Mouse (Mus musculus) MEL (cell line): ENCODE results near the gene Coq10b. TPM values are rescaled to one million over a fixed set of nuclear protein-coding genes. Genes with fewer than 3 reads are reported as not detected.

ENCODE experiments used
- DNase-seq: peaks from one replicate; pipeline ENCODE4 v3.0.0; 2011; ENCODE audit warnings: low read depth, low spot score
- H3K27ac ChIP-seq: 2 replicates; pipeline ENCODE4 v1.5.1; 2012; ENCODE audit warnings: low read depth, mild to moderate bottlenecking, control low read depth, low read length, moderate library complexity; ENCODE audit not compliant: control insufficient read depth
- H3K27me3 ChIP-seq, 2 experiments: fragments of 150-350 bp in 1 of 2; sonication (generic) in 1 of 2; 2 replicates each; pipeline ENCODE4 v1.6.1; 2012; ENCODE audit warnings: low read length in 2 of 2, mild to moderate bottlenecking in 2 of 2, improper control_type of control experiment in 1 of 2, moderate library complexity in 1 of 2; ENCODE audit not compliant: insufficient read depth in 2 of 2, control insufficient read depth in 1 of 2
- H3K36me3 ChIP-seq, 2 experiments: 2 replicates each; pipeline ENCODE4 v1.6.1; 2012 to 2014; ENCODE audit warnings: low read length in 2 of 2, improper control_type of control experiment in 1 of 2, inconsistent platforms in 1 of 2, mild to moderate bottlenecking in 1 of 2; ENCODE audit not compliant: insufficient read depth in 2 of 2, control insufficient read depth in 1 of 2
- H3K4me1 ChIP-seq, 2 experiments: fragments of 150-350 bp in 1 of 2; sonication (generic) in 1 of 2; 2 replicates each; pipeline ENCODE4 v1.6.1; 2012; ENCODE audit warnings: low read length in 2 of 2, improper control_type of control experiment in 1 of 2, mild to moderate bottlenecking in 1 of 2; ENCODE audit not compliant: insufficient read depth in 2 of 2, control insufficient read depth in 1 of 2
- H3K4me3 ChIP-seq, 2 experiments: fragments of 150-350 bp in 1 of 2; sonication (generic) in 1 of 2; 2 replicates each; pipeline ENCODE4 v1.5.1; 2012; ENCODE audit warnings: low read depth in 2 of 2, low read length in 2 of 2, mild to moderate bottlenecking in 2 of 2, moderate library complexity in 2 of 2, control low read depth in 1 of 2, improper control_type of control experiment in 1 of 2; ENCODE audit not compliant: control insufficient read depth in 1 of 2, insufficient read depth in 1 of 2
- H3K79me2 ChIP-seq: 2 replicates; pipeline ENCODE4 v1.6.1; 2012; ENCODE audit warnings: mild to moderate bottlenecking, low read length, moderate library complexity; ENCODE audit not compliant: control insufficient read depth, poor library complexity, insufficient read depth
- H3K9ac ChIP-seq: 2 replicates; pipeline ENCODE4 v1.6.1; 2012; ENCODE audit warnings: low read depth, mild to moderate bottlenecking, control low read depth, low read length, moderate library complexity; ENCODE audit not compliant: control insufficient read depth, poor library complexity, severe bottlenecking
- H3K9me3 ChIP-seq: fragments of 150-350 bp; sonication (generic); replicated peaks from 2 replicates; pipeline ENCODE4 v1.6.1; 2012; ENCODE audit warnings: mild to moderate bottlenecking, low read length, improper control_type of control experiment, moderate library complexity; ENCODE audit not compliant: insufficient read depth
- BHLHE40 ChIP-seq: IDR thresholded peaks from 2 replicates; pipeline ENCODE4 v1.6.1; 2012; ENCODE audit warnings: low read depth, mild to moderate bottlenecking, inconsistent platforms, low read length, improper control_type of control experiment, borderline replicate concordance
- CHD2 ChIP-seq: IDR thresholded peaks from 2 replicates; pipeline ENCODE4 v1.6.1; 2011; ENCODE audit warnings: low read length, improper control_type of control experiment
- ELF1 ChIP-seq: IDR thresholded peaks from 2 replicates; pipeline ENCODE4 v1.6.1; 2014; ENCODE audit warnings: low read depth, mild to moderate bottlenecking, inconsistent platforms, low read length, improper control_type of control experiment, moderate library complexity
- EP300 ChIP-seq, 2 experiments: IDR thresholded peaks; 2 replicates each; pipeline ENCODE4 v1.6.1; 2011; ENCODE audit warnings: improper control_type of control experiment in 2 of 2, low read length in 2 of 2, low read depth in 1 of 2, mild to moderate bottlenecking in 1 of 2
- GABPA ChIP-seq: IDR thresholded peaks from 2 replicates; pipeline ENCODE4 v1.6.1; 2012; ENCODE audit warnings: low read depth, mild to moderate bottlenecking, inconsistent platforms, low read length, improper control_type of control experiment, moderate library complexity
- HCFC1 ChIP-seq: IDR thresholded peaks from 2 replicates; pipeline ENCODE4 v1.6.1; 2012; ENCODE audit warnings: low read depth, mild to moderate bottlenecking, inconsistent platforms, low read length, improper control_type of control experiment, moderate library complexity
- KAT2A ChIP-seq: conservative IDR thresholded peaks from 2 replicates; pipeline ENCODE4 v1.6.1; 2012; ENCODE audit warnings: low read depth, low read length, improper control_type of control experiment, inconsistent platforms
- MAX ChIP-seq: IDR thresholded peaks from 2 replicates; pipeline ENCODE4 v1.6.1; 2011; ENCODE audit warnings: low read length, improper control_type of control experiment
- MXI1 ChIP-seq: IDR thresholded peaks from 2 replicates; pipeline ENCODE4 v1.6.1; 2011; ENCODE audit warnings: mild to moderate bottlenecking, low read depth, low read length, improper control_type of control experiment
- MYB ChIP-seq: IDR thresholded peaks from 2 replicates; pipeline ENCODE4 v1.6.1; 2011; ENCODE audit warnings: mild to moderate bottlenecking, low read depth, low read length, improper control_type of control experiment
- NELFE ChIP-seq: IDR thresholded peaks from 2 replicates; pipeline ENCODE4 v1.6.1; 2011; ENCODE audit warnings: low read depth, low read length, improper control_type of control experiment
- POLR2AphosphoS5 ChIP-seq: IDR thresholded peaks from 2 replicates; pipeline ENCODE4 v1.6.1; 2012; ENCODE audit warnings: low read depth, borderline replicate concordance, mild to moderate bottlenecking, inconsistent platforms, low read length, moderate library complexity, mixed read lengths
- RAD21 ChIP-seq: IDR thresholded peaks from 2 replicates; pipeline ENCODE4 v1.6.1; 2011; ENCODE audit warnings: mild to moderate bottlenecking, low read depth, low read length, improper control_type of control experiment
- SMC3 ChIP-seq: IDR thresholded peaks from 2 replicates; pipeline ENCODE4 v1.6.1; 2011; ENCODE audit warnings: low read depth, low read length, improper control_type of control experiment
- TAL1 ChIP-seq: IDR thresholded peaks from 2 replicates; pipeline ENCODE4 v1.6.1; 2012; ENCODE audit warnings: mild to moderate bottlenecking, inconsistent platforms, low read length, moderate library complexity, mixed read lengths
- TCF12 ChIP-seq: IDR thresholded peaks from 2 replicates; pipeline ENCODE4 v1.6.1; 2014; ENCODE audit warnings: low read depth, mild to moderate bottlenecking, inconsistent platforms, low read length, improper control_type of control experiment, moderate library complexity
- USF1 ChIP-seq: IDR thresholded peaks from 2 replicates; pipeline ENCODE4 v1.6.1; 2014; ENCODE audit warnings: low read depth, mild to moderate bottlenecking, inconsistent platforms, low read length, improper control_type of control experiment, moderate library complexity
- USF2 ChIP-seq, 2 experiments: IDR thresholded peaks; 2 replicates each; pipeline ENCODE4 v1.6.1; 2011 to 2012; ENCODE audit warnings: improper control_type of control experiment in 2 of 2, low read length in 2 of 2, borderline replicate concordance in 1 of 2, inconsistent platforms in 1 of 2, low read depth in 1 of 2, mild to moderate bottlenecking in 1 of 2; ENCODE audit not compliant: insufficient read depth in 1 of 2
- ZKSCAN1 ChIP-seq: IDR thresholded peaks from 2 replicates; pipeline ENCODE4 v1.6.1; 2012; ENCODE audit warnings: low read depth, mild to moderate bottlenecking, inconsistent platforms, low read length, improper control_type of control experiment, moderate library complexity
- ZMIZ1 ChIP-seq: IDR thresholded peaks from 2 replicates; pipeline ENCODE4 v1.6.1; 2012; ENCODE audit warnings: low read depth, mild to moderate bottlenecking, inconsistent platforms, low read length, improper control_type of control experiment, moderate library complexity
- polyA plus RNA-seq, 2 experiments: library from polyadenylated mRNA; stranded (reverse) in 1 of 2; unstranded in 1 of 2; fragments of >175 nt in 1 of 2; fragments of >200 nt in 1 of 2; gene quantifications; 2 replicates each; pipeline versions ENCODE4 v1.2.1 to v1.2.4; 2012; ENCODE audit warnings: low replicate concordance in 2 of 2, low read depth in 1 of 2; ENCODE audit not compliant: insufficient read length in 2 of 2, insufficient read depth in 1 of 2, missing spikeins in 1 of 2
- total RNA-seq: library from RNA; depleted of rRNA; stranded (reverse); fragments of 300-350 nt; gene quantifications from 2 replicates; pipeline ENCODE4 v1.2.3, GENCODE M21; 2012

The Coq10b gene
- total and polyA plus RNA-seq, 3 experiments = 9.8 to 84.6 (median 13.4) TPM

- TF ChIP-seq HCFC1 = peak; percentile 86
- TF ChIP-seq GABPA = no peak
- TF ChIP-seq NELFE = peak; percentile 99
Observed at GRCm38 (mm10) chr1:55027253-55027801, 25.2 kb upstream of the Coq10b start, which contains the start of gene Sf3b1 (continued).

GRCm38 (mm10) chr1:55027966-55028365 is 24.6 kb upstream of the Coq10b start:
- peak; percentile 54 for DNase-seq
- TF ChIP-seq GABPA = no peak
- TF ChIP-seq BHLHE40 = no peak
- TF ChIP-seq ELF1 = no peak
- no peak for TF ChIP-seq CHD2
- no peak for TF ChIP-seq USF1
- no peak for TF ChIP-seq POLR2AphosphoS5
- TF ChIP-seq NELFE = no peak
- no peak for TF ChIP-seq MAX
- no peak for TF ChIP-seq USF2 (IDR thresholded peaks at IDR 0.05; ENCODE audit: borderline replicate concordance in 1 of 2, insufficient read depth in 1 of 2, low read depth in 1 of 2, low read length in 2 of 2)
- no peak for TF ChIP-seq MXI1
- no peak for TF ChIP-seq TCF12
- TF ChIP-seq MYB = no peak
- TF ChIP-seq ZMIZ1 = no peak
- no peak for TF ChIP-seq KAT2A
- no peak for TF ChIP-seq RAD21
- no peak for TF ChIP-seq ZKSCAN1
- no peak for TF ChIP-seq SMC3
- no peak for TF ChIP-seq TAL1
- no peak for TF ChIP-seq EP300 (IDR thresholded peaks at IDR 0.05; ENCODE audit: low read depth in 1 of 2, low read length in 2 of 2)
- H3K27ac ChIP-seq = peak overlapping the region; percentile 91
- peaks cover 41% of the 10 kb centered on the region for H3K79me2 ChIP-seq
- H3K9me3 ChIP-seq = no peaks in the 10 kb centered on the region
- H3K36me3 ChIP-seq = peaks cover 0 to 41% of the 10 kb centered on the region in 2 experiments; a peak in 3 of 4 replicates
- H3K27me3 ChIP-seq = no peaks in the 10 kb centered on the region
- H3K4me3 ChIP-seq = peak overlapping the region in 1 of 2 experiments; percentile 86; a peak in 2 of 4 replicates
- peak overlapping the region; percentile 83 for H3K9ac ChIP-seq
- peaks cover 12 to 21% of the 10 kb centered on the region in 2 experiments; a peak in 3 of 4 replicates for H3K4me1 ChIP-seq
